Mouse (Mus musculus): ENCODE data around the gene Pef1.
A peak's percentile ranks its signal among the peaks of the same experiment; 100 is the strongest.

Gene Pef1

DNA sequence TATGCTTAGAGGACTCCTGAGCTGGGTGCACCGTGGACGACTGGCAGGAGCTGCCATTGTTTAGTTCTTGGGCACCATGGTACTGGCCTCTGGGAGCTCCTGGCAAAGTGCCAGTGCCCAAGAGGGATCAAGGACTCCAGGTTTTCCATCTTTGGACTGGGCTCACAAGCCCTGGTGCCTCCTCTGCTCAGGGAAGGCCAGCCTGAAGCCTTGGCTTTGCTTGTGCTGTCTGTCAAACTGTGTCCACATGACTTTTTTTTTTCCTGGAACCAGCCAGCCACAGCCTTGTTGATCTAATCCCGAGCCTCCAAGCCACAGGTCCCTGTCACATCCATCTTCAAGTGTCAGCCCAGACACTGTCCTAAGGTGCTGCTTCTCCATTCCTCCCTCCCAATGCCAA, 39.4 kb downstream of the Pef1 start:
- no peak for DNase-seq

DNA sequence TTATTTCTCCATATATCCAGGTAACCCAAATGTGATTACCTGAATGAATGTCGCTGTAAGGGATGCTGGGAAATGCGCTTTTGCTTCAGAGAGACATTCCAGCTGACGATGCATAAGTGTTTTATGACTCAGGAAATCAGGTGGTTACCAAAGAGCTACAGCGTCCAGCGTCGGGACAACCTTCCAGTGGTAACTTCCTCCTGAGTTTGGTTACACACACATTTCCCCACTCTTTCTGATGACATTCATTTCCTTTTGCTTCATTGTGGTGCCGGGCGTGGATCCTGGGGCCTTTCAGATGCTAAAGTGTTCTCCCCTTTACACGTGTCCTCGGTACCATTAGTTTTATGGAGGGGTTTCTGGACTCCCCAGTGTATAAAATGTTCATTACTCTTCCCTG, 46.0 kb downstream of the Pef1 start:
- no peak for DNase-seq

DNA sequence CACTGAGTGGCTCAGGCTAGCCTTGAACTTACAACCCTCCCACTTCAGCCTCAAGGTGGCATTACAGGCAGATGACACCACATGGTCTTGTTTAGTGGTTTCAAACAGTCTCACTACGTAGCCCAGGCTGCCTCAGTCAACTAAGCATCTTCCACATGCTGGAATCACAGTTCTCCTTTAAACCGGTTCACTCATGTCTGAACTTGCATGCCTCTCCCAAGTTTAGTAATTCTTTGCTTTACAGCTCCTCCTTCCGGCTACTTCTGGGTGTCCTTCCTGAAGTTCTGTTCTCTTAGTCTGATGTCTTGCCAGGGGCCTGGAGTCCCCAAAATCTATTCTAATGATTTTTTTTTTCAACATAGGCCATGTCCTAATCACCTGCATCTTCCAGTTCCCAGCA, 51.9 kb downstream of the Pef1 start:
- no peak for DNase-seq

DNA sequence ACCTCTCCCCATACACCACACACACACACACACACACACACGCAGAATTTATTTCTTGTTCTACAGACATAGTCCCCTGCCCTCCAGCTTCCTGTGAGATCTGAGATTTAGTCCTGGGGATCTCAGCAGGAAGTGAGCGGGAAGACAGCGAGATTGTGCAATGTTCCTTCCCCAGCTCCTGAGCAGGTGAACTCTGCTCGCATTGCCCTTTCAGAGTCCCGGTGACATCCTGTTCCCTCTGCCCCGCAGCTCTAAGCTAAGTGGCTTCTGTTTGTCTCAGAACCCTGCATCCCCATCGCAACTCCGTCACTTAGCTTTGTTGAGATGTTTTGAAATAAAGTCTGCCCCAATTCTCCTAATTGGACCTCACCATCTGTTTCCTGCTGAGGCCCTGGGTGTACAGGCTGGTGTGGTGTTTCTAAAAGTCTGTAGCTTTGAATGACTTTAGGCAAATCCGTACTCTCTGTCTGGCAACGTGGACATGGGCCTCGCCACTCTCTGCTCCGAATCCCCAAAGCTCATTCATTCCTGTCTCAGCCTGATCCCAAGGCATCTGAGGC, 54.5 kb downstream of the Pef1 start:
- no peak for DNase-seq

DNA sequence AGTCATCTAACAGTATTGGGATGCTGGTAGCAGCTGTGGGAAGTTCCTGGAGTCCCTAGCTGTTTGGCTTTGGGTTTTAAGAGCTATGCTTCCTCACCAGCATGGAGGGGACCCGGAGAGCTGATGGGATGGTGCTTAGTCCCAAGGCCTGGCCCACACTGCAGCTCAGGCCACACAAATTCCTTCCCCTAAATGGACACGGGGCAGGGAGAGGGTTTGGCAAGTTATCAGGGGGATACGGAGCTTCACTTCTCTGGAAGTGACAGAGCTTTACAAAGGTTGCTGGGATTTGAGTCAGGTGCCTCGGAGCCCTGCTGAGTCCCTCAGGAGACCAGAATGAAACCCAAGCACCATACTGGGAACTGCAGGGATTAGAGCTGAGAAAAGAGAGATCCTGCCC, 59.0 kb downstream of the Pef1 start:
- DNase-seq, result no peak

DNA sequence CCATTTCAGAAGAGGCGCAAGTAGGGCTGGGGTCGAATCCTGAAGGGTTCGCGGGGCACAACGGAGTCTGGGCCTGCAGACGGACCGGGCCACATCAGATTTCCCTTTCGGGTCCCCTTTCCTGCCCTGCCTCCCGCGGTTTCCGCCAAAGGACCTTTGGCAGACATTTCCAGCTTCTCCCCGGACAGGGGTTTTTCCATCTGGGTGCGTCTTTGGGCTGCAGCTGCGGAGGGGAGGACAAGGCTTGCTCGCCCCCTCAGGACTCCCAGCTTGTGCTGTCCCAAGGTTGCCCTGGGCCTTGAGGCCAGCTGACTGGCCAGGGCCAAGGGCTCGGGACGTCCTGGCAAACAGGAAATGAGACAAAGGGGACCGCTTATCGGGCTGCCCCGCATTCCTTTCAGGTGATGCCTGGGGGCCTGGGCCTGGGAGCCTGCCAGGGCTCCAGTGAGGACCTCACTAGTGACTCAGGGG, 61.1 kb downstream of the Pef1 start:
- no peak for DNase-seq

DNA sequence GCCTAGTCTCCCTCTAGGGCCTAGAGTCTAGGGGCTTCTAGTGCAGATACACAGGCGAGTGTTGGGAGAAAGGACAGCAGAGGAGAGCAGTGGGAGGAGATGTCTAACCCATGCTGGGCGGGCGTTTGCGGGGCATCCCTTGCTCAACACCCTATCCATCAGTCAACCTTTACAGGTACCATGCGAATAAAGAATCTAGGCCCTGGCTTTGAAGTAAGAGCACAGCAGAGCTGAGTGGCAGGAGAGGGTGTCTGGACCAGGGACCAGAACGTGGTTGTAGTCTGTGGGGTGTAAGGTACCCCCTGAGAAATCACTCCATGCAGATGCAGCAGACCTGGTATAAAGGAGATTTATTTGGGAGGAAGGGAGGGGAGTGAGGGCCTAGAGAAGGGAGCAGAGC, 61.8 kb downstream of the Pef1 start:
- no peak for DNase-seq

DNA sequence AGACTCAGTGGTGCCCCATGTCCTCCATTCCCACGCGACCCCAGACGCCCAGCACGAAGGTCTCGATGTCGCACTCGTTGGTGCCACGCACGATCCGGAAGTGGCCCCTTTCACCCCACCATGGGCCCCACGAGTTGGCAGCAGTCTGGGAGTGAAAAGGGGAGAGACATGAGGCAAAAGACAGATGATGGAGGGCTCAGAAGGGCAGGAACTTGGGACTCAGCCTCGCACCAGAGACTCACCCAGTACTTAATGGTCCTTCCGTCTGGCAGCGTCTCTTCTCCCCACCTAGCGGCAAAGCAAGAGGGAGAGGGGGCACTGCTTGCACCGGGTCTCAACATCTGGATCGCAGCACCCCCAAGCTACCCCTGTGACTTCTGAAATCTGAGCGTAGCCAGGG, 63.7 kb downstream of the Pef1 start:
- no peak for DNase-seq

DNA sequence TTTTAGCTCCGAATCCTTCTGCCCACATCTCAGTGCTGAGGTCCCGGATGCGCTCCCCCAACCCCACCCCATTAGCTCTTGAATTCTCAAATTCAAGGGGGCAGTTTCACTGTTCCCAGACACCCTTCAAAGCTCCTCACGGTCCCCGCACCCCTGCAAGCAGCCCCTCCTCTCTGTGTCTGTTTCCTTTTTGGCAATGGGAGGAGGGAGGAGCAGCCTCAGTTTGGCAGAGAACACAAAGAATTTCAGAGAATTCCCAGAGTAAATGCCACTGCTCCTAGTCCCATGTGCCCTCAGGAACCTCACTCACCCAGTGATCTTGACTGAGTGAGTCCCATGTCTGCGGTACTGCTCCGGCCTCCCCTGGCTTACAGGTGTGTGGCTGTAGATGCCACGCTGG, 64.2 kb downstream of the Pef1 start:
- no peak for DNase-seq

DNA sequence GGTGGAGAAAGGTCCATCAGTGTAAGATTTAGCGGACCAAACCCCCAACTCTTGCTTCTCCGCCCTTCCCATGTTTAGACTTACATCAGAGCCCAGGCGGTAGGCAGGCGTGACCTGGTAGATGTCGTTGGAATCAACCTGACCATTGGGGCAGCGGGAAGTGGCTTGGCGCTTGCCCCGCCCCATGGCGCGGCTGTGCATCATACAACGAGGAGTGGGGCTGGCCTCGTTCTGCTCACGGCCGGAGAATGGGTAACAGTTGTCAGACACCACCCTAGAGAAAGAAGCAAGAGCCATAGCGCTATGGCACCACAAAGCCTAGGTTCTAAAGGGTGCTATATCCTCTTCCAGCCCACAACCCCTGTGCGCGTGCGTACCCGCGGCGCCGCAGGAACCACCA, 65.0 kb downstream of the Pef1 start:
- no peak for DNase-seq

DNA sequence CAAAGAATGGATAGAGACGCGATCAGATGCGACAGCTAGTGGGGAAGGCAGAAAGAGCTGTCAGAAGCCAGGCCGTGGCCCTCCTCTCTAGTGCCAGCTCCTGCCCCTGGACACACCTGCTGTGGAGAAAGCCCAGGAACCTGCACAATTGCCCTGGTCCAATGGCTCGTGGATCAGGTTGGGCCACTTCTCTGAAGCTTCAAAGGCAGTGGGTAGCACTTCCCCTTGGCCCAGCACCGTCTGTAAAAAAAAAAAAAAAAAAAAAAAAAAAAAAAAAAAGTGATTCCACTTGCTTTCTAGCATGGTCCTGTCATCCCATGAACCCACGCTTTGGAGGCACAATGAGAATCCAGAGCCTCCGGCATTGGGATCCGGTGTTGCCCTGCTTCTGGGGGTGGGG, 65.5 kb downstream of the Pef1 start:
- no peak for DNase-seq

DNA sequence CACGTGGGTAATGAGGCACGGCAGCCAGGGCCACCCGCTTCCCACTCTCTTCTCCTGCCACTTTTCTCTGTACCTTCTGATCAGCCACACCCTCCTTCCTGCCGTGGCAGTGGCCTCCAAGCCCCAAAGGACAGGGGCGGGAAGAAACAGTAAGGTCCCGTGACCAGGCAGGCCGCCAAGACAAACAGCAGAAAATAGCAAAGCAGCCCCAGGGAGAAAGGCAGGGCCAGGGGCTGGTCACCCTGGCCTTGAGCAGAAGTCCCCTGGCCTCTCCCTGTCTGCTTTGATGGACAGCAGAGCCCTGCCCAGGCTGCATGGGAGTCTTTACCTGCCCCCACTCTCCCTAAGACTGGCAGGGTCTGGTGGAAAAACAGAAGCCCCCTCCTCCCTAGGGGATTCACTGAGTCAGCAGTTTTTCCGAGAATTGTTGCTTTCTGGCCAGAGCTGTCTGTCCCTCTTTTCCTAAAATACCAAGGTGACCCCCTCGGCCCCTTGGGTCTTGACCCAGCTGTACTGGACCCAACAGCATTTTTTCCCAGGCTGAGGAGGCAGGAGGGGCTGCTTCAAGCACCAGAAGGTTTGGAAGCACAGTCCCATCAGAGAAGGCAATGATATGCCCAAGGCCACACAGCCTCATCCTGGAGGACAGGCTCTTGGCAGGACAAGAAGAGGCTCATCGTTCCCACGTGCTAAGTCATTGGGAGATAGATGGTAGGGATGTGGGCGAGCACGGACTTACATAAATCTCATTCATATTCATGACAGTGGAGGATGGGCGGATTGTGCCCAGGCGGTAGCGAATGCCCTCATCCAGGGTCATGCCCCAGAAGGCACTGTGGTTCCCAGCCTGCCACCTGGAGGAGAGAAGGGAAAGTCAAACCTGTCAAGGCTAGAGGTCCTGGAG, 66.2 kb downstream of the Pef1 start:
- DNase-seq, result no peak

DNA sequence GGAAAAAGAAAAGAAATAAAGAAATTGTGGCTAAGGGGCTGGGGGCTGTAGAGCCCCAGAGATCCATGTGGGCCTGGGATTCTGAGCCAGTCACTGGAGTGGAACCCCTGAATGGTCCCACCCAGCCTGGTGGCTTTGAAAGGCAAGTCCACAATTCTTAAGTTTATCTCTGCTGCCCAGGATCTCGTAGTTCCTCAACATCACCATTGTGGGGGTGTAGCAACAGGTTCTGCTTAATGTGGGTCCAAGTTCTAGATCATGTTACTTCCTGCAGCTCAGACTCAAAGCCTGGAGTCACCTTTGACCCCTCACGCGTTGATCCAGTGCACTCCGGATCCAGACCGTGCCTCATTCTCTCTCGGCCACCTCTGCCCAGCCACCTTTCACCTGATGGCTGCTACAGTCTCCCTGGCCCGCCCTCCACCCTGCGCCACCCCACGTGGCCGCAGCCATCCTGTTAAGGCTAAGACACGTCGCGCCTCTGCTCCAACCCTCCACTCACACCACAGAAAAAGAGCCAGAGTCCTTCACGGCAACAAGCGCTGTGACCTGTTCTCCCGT, 67.1 kb downstream of the Pef1 start:
- DNase-seq, result no peak

DNA sequence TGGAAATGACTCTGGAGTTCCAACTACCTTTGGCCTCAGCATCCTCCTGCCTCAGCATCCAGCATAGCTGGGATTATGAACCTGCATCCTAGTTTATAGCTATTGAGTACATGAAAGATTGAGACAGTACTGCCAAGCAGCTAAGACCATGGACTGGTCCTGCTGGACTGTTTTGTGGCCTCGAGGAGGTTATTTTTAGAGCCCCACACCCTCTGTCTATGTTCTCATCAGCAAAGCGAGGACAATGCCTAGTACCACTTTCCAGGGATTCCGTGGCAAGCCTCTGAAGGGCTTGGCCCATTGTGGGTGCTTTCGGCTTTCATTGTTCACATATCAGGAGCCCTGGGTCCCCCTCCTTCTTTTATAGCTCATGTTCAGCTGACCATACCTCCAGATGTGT, 68.0 kb downstream of the Pef1 start:
- DNase-seq, result no peak

DNA sequence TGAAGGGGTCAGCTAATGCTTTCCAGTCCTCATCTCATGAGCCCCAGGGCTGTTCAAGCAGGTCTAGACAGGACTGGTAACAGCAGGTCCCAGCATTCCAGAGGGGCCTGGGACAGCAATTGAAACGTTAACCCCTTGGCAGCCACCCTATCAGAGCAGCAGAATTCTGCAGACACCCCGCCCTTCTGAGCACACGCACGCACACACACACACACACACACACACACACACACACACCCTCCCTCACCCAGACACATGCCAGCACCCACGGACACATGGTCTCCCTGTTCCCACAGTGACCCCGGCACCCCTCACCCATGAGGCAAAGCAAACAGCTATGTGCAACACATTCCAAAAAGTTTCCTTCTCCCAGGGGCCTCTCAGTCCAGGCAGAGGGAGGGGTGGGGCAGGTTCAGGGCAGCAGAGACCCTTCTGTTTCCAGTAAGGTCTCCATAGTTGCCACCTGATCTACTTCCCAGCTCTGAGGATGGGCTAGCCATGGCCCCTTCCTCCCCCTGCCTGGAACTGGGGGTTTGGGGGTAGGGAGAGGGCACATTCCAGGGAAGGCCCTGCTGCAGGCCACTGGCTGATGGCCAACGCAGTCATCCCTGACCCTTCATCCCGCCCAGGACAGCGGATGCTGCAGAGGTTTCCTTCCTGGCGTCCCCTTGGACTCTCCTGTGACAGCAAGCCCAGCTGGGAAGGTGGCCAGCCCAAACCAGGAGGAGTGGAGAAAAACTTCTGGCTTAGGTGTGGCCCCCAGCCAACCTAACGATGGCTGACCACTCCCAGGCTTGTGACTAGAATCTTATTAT, 69.8 kb downstream of the Pef1 start:
- no peak for DNase-seq

DNA sequence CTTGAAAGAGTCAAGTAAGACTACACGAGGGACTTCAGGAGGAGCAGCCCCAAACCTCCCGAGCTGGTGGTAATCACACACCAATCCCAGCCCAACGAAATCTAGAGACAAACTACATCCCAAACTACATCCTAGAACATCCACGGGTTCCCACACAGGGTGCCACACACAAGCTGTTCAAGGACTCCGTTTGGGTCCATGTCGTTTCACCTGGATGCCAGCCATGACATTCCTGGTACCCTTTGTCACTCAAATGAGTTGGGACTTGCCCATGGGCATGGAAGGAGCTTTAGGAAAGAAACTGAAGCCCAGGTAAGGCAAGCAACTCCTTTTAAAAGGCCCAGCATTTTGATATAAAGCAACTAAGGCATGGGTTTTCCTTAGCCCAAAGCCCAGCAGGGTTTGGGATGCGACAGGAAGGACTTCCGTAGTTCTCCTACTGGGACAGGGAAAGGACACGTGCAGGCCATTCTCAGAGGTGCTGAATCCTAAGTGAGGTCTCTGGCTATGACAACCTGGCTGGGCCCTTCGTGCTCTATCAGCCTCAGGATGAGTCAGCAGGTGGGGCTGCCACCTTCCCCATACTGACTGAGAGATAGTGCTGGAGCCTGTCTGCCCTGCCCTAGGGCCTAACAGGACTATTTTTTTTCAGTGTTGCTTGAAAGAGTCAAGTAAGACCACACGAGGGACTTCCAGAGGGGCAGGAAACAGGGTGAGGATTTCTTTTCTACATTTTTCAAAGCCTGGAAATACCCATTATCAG, 70.9 kb downstream of the Pef1 start:
- DNase-seq, result no peak

DNA sequence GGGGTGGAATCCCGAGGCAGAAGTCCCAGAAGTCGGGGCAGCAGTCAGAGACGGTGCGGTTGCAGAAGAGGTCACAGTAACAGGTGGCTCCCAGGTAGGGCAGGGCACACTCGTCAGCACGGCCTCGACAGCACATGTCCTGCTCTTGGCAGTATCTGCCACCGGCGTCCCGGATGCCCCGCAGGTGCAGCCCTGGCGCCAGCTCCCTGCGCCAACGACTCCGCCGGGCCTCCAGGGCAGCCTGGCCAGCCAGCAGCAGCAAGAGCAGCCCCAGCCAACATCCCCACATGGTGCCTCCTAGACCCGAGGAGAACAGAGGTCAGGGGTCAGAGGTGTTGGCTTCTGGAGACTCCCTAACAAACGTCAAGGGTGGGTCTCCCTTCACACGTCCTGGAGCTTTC, 71.6 kb downstream of the Pef1 start:
- DNase-seq, result peak; percentile 22 to 37

DNA sequence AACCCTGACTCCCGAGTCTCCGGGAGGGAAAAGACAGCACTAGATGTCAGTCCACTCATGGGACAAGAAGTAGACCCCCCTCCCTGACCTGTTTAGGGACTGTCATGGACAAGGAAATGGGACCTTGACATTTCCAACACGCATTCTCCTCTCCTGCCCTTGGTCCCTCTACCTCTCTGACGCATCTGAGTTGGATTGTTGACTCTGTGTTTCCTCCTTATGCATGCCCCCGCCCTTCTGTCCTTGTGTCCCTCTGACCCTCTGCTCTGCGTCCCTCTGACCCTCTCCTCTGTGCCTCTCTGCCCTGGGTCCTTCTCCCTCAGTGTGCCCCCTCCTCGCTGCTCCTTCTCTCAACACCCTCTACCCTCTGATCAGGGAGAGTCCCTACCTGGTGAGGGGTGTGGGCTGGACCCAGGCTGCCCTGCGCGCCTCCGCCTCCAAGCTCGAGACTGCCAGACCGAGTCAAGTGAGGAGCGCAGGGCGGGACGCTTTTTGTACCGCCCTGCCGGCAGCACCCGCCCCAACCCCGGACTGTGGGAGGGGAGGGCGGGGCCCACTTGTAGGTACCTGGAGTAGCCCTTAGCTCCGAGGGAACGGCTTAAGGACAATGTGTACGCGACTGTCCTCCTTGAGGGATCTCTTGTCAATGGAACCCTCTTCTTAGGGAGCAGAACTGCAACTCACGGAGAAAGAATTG, 72.1 kb downstream of the Pef1 start:
- DNase-seq, result no peak

DNA sequence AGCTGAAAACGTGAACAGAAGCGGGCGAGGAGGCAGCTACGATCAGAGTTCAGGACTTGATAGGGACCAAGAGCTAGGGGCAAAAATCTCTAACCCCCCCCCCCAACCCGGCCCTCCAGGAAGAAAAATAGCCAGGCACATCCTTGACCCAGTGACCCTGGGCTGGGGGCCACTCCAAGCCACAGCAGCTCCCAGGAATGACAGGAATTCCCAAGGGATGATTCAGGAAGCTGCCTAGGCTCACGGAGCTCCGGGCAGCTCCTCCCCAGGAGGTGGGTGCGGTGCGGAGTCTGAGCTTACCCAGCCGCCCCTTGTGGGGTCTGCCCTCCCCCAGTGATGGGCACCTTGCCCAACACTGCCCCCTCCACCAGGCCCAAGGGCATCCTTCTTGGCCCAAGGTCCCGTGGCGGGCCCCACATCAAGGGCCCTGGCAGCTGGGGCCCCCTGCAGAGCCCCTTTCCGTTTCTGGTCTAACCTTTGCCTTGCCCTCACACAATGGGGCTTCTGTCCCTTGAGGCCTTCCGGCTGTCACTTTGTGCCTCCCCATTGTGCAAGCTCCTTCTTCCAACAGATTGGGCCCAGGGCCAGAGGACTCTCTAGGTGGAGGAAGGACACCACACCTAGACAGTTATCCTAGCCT, 72.8 kb downstream of the Pef1 start, which contains the start of gene Tinagl1:
Gene Tinagl1 (minus strand): TSS at position 51 of the 640 bp plus-strand sequence.
- DNase-seq, result no peak

DNA sequence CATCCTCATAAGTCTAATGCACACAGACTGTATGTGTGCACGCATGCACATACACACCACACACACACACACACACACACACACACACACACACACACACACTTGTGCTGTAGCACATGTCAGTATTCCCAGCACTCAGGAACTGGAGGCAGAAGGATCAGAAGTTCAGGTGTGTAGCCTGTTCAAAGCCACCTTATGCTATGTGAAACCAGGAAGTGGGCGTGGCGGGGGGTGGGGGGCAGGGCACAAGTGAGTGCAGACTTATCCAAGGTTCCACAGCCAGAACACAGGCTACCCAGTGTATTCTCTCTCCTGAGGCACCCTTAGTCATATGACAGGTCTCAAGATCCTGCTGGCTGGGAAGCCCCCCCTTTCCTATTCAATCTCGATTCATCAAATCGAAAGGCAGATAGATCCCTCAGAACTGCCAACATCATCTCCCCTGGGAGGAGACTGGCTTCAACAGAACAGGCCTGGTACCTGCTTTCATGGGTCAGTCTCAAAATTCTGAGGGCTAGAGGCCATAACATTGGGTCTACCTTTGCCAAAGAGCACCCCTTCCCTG, 73.9 kb downstream of the Pef1 start:
- DNase-seq, result no peak

DNA sequence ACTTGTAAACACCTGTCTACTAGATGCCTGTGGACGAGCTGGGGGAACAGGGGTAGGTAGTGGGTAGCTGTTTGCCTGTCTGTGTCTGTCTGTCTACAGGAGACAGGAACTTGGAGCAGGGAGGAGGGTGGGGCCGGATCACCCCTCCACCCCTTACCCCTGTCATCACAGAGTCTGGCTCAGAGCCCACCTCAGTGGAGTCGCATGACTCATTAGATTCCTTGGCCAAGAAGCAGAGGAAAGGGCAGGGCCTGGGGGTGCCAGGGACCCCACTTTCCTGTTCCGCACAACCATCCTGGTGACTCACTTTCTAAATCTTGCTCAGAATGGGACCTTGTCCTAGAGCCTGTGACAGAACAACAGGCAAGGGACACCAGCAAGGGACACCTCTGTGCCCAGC, 74.7 kb downstream of the Pef1 start:
- no peak for DNase-seq
